Mouse (Mus musculus): Measurements from ENCODE around the gene Ubqln4. TPM values are rescaled to one million over a fixed set of nuclear protein-coding genes. Genes with fewer than 3 reads are reported as not detected.
A peak's percentile ranks its signal among the peaks of the same experiment; 100 is the strongest.

Gene Ubqln4
- polyA plus RNA-seq, 1 experiment from 2014 or later: 80.1 TPM

DNA sequence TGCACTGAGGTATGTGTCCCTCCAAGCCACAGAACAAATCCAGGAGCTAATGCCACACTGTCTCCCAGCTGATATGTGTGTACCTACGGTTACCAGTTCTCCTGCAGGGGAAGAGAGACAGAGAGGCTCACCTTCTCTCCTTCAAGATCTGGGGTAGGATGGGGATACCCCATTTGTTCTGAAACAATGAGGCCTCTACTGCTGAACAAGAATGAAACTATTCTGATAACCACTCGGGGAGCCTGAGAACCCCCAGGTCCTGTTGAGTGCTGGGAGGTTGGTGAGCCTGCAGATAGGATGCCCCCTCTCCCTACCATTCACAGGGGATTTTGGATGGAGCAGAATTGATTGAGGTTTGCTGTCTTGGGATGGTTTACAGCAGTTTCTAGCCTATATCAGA, 33.5 kb upstream of the Ubqln4 start:
- Histone ChIP-seq H3K4me3 (ENCODE audit: low read depth, low read length) (no peak overlapping the region), H3K27me3 (ENCODE audit: control insufficient read depth, insufficient read depth, low read length) (no peaks in the 10 kb centered on the region), H3K4me1 (ENCODE audit: control insufficient read depth, insufficient read depth, low read length) (no peaks in the 10 kb centered on the region), H3K9ac (ENCODE audit: low read length) (no peak overlapping the region), H3K9me3 (ENCODE audit: control insufficient read depth, low read length) (no peaks in the 10 kb centered on the region), H3K4me2 (ENCODE audit: low read depth, severe bottlenecking) (no peak overlapping the region), H3K27ac (replicated peaks; ENCODE audit: low read depth, low read length) (no peak overlapping the region), H3K36me3 (ENCODE audit: control insufficient read depth, insufficient read depth, low read length) (0 out of 2 replicates have a peak, but pooled peaks cover 3% of the 10 kb centered on the region)
- DNase-seq (ENCODE audit: low spot score) (no peak), ATAC-seq (ENCODE audit: insufficient number of reproducible peaks, low FRiP score, low TSS enrichment, low read depth) (no peak)
- WGBS: 87% methylated on average over 2 of the region's 2 CpGs

GRCm38 (mm10) chr3:88521156-88521555, 32.4 kb upstream of the Ubqln4 start:
- Histone ChIP-seq H3K36me3 (ENCODE audit: control insufficient read depth, insufficient read depth, low read length) (0 out of 2 replicates have a peak, but pooled peaks cover 3% of the 10 kb centered on the region), H3K27me3 (ENCODE audit: control insufficient read depth, insufficient read depth, low read length) (no peaks in the 10 kb centered on the region), H3K4me2 (ENCODE audit: low read depth, severe bottlenecking) (no peak overlapping the region), H3K4me1 (ENCODE audit: control insufficient read depth, insufficient read depth, low read length) (no peaks in the 10 kb centered on the region), H3K27ac (replicated peaks; ENCODE audit: low read depth, low read length) (no peak overlapping the region), H3K4me3 (ENCODE audit: low read depth, low read length) (no peak overlapping the region), H3K9ac (ENCODE audit: low read length) (no peak overlapping the region), H3K9me3 (ENCODE audit: control insufficient read depth, low read length) (no peaks in the 10 kb centered on the region)
- DNase-seq (ENCODE audit: low spot score): no peak
- ATAC-seq (ENCODE audit: insufficient number of reproducible peaks, low FRiP score, low TSS enrichment, low read depth): no peak
- WGBS: 94% methylated on average over 6 of the region's 6 CpGs

DNA sequence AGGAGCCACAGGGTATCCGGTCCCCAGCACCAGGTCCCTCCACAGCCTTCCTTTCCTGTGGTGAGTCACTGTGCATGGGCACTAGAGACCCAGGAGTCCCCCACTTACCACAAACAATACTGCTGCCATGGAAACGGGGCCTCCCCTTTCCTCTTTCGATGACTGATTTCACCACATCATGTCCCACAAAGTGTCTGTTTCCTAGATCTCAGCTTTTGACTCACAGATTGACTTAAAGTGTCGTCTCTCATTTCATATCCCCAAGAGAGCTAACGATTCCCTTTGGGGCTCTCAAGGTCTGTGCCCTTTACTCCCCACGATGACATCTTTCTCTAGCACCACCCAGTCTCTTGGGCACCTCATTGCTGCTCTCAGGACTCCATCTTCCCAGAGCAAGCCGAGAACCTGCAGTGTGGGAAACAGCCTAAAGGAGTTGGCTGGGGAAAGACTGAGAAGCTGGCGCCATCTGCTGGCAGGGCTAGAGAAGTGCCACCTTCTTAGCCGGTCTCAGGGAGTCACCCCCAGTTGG, 31.7 kb upstream of the Ubqln4 start:
- Histone ChIP-seq H3K4me3 (ENCODE audit: low read depth, low read length) (no peak overlapping the region), H3K4me2 (ENCODE audit: low read depth, severe bottlenecking) (no peak overlapping the region), H3K27me3 (ENCODE audit: control insufficient read depth, insufficient read depth, low read length) (no peaks in the 10 kb centered on the region), H3K27ac (replicated peaks; ENCODE audit: low read depth, low read length) (no peak overlapping the region), H3K9ac (ENCODE audit: low read length) (no peak overlapping the region), H3K36me3 (ENCODE audit: control insufficient read depth, insufficient read depth, low read length) (0 out of 2 replicates have a peak, but pooled peaks cover 3% of the 10 kb centered on the region), H3K4me1 (ENCODE audit: control insufficient read depth, insufficient read depth, low read length) (peaks cover 3% of the 10 kb centered on the region; the same call in 1 of the 2 replicates), H3K9me3 (ENCODE audit: control insufficient read depth, low read length) (no peaks in the 10 kb centered on the region)
- WGBS: 39% methylated on average over 9 of the region's 9 CpGs
- peak; percentile 85 for DNase-seq (ENCODE audit: low spot score)
- ATAC-seq (ENCODE audit: insufficient number of reproducible peaks, low FRiP score, low TSS enrichment, low read depth): peak; percentile 26; the same call in 1 of the 2 replicates

DNA sequence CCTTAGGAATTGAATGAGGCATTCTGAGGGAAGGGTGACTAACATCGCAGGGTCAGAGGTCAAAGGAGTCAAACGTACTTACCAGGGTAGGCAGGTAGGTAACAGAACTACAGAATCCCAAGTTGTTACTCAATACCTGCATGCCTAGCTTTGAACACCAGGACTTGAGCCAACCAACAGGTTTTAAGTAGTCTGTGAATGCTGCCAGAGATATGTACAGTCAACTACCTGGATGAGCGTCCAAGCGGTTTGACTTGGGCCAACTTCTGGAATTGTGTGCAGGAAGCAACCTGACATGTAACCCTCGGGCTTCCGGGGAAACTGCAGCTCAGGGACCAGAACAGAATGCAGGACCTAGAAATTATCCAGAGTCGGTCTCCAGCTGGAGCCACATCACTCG, 30.5 kb upstream of the Ubqln4 start:
- DNase-seq (ENCODE audit: low spot score) (no peak), ATAC-seq (ENCODE audit: insufficient number of reproducible peaks, low FRiP score, low TSS enrichment, low read depth) (no peak)
- Histone ChIP-seq H3K4me3 (ENCODE audit: low read depth, low read length) (no peak overlapping the region), H3K27me3 (ENCODE audit: control insufficient read depth, insufficient read depth, low read length) (no peaks in the 10 kb centered on the region), H3K4me1 (ENCODE audit: control insufficient read depth, insufficient read depth, low read length) (peaks cover 10% of the 10 kb centered on the region), H3K9me3 (ENCODE audit: control insufficient read depth, low read length) (no peaks in the 10 kb centered on the region), H3K27ac (replicated peaks; ENCODE audit: low read depth, low read length) (no peak overlapping the region), H3K4me2 (ENCODE audit: low read depth, severe bottlenecking) (no peak overlapping the region), H3K36me3 (ENCODE audit: control insufficient read depth, insufficient read depth, low read length) (0 out of 2 replicates have a peak, but pooled peaks cover 3% of the 10 kb centered on the region), H3K9ac (ENCODE audit: low read length) (no peak overlapping the region)
- 89% methylated on average over 8 of the region's 8 CpGs for WGBS

DNA sequence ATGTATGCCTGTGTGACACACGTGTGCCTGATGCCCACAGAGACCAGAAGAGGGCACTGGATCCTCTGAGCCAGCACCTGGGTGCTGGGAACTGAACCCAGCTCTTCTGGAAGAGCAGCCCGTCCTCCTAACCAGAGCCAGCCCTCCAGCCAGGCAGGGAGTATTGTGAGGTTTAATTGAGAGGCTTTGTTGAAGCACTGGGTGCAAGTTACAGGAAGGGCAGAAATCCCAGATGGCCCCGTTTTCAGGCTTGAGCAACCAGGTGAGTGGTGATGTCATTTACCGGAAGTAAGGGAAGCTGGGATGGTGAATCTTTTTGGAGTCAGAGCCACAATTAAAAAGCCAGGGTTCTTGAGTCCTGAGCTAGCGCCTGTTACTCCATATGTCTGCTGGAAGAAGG, 28.5 kb upstream of the Ubqln4 start:
- peaks cover 24% of the 10 kb centered on the region for H3K4me1 ChIP-seq (ENCODE audit: control insufficient read depth, insufficient read depth, low read length)
- WGBS: 87% methylated on average over 5 of the region's 5 CpGs

DNA sequence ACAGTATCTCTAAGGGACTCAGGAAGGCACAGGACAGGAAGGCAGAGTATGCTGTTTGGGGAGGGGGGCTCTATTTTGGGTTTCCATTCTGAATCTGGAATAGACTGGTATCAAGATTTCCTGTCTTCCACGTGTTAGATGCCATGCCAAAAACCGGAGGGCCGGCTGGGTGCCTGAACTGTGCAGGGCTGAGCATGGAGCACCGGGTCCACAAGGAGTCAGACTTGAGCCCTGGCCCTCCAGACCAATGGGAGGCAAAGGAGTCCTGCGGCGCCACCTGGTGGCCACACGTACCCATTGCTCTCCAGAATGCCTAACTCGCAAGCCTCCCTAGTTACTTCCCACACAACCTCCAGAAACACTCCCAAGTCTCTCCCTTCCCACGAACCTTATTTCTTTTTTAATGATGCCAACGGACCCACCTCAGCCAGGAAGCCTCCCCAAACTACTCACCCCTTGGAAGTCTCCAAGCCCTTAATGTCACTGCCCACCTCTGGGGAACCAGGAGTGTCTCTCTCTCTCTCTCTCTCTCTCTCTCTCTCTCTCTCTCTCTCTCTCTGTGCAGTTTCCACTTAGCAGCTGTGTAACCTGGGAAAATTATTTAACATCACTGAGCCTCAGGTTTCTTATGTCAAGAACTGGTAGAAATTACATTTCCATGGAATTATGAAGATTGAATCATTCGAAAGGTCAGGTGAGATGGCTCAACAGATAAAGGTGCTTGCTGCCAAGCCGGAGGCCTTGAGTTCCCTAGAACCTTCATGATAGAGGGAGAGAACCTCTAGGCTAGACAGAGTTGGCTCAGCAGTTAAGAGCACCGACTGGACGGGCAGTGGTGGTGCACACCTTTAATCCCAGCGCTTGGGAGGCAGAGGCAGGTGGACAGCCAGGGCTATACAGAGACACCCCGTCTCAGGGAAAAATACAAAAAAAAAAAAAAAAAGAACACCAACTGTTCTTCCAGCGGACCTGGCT, 27.1 kb upstream of the Ubqln4 start:
- peak; percentile 96 for DNase-seq (ENCODE audit: low spot score)
- no peaks in the 10 kb centered on the region for H3K27me3 ChIP-seq (ENCODE audit: control insufficient read depth, insufficient read depth, low read length)
- ATAC-seq (ENCODE audit: insufficient number of reproducible peaks, low FRiP score, low TSS enrichment, low read depth): peak; percentile 63; the same call in 1 of the 2 replicates
- no peak overlapping the region for H3K4me2 ChIP-seq (ENCODE audit: low read depth, severe bottlenecking)
- H3K36me3 ChIP-seq (ENCODE audit: control insufficient read depth, insufficient read depth, low read length): 0 out of 2 replicates have a peak, but pooled peaks cover 3% of the 10 kb centered on the region
- H3K9me3 ChIP-seq (ENCODE audit: control insufficient read depth, low read length): no peaks in the 10 kb centered on the region
- H3K4me3 ChIP-seq (ENCODE audit: low read depth, low read length): no peak overlapping the region
- H3K4me1 ChIP-seq (ENCODE audit: control insufficient read depth, insufficient read depth, low read length): peaks cover 27% of the 10 kb centered on the region
- H3K27ac ChIP-seq (replicated peaks; ENCODE audit: low read depth, low read length): no peak overlapping the region
- no peak overlapping the region for H3K9ac ChIP-seq (ENCODE audit: low read length)
- 37% methylated on average over 17 of the region's 17 CpGs for WGBS

More for the DNA sequence above, 28.5 kb upstream of the Ubqln4 start:
- no peaks in the 10 kb centered on the region for H3K27me3 ChIP-seq (ENCODE audit: control insufficient read depth, insufficient read depth, low read length)
- DNase-seq (ENCODE audit: low spot score) (no peak), ATAC-seq (ENCODE audit: insufficient number of reproducible peaks, low FRiP score, low TSS enrichment, low read depth) (no peak)
- H3K9ac ChIP-seq (ENCODE audit: low read length): no peak overlapping the region
- no peaks in the 10 kb centered on the region for H3K9me3 ChIP-seq (ENCODE audit: control insufficient read depth, low read length)
- no peak overlapping the region for H3K4me3 ChIP-seq (ENCODE audit: low read depth, low read length)
- 0 out of 2 replicates have a peak, but pooled peaks cover 3% of the 10 kb centered on the region for H3K36me3 ChIP-seq (ENCODE audit: control insufficient read depth, insufficient read depth, low read length)
- H3K4me2 ChIP-seq (ENCODE audit: low read depth, severe bottlenecking): no peak overlapping the region
- no peak overlapping the region for H3K27ac ChIP-seq (replicated peaks; ENCODE audit: low read depth, low read length)

DNA sequence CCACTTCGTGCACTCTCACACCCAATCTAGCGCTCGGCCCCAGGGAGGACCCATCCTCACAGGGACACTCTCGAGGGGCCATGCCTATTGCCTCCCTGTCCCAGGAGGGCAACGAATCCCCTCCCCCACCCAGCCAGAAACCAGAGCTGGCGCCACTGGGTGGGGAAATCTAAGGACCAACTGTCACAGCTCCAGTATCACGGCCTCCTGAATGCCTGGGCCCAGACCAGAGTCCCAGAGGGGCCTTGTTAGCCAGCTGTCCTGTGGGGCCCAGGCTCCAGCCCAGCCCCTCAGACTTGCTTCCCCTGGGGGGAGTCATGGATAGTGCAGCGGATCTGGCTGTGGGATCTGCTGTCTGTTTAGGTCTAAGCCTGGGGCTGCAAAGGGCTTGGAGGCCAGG, 26.0 kb upstream of the Ubqln4 start:
- Histone ChIP-seq H3K4me3 (ENCODE audit: low read depth, low read length) (no peak overlapping the region), H3K27me3 (ENCODE audit: control insufficient read depth, insufficient read depth, low read length) (no peaks in the 10 kb centered on the region), H3K4me1 (ENCODE audit: control insufficient read depth, insufficient read depth, low read length) (peaks cover 27% of the 10 kb centered on the region), H3K9me3 (ENCODE audit: control insufficient read depth, low read length) (no peaks in the 10 kb centered on the region), H3K9ac (ENCODE audit: low read length) (peak overlapping the region; percentile 43), H3K4me2 (ENCODE audit: low read depth, severe bottlenecking) (peak overlapping the region; percentile 20; the same call in 1 of the 2 replicates), H3K36me3 (ENCODE audit: control insufficient read depth, insufficient read depth, low read length) (0 out of 2 replicates have a peak, but pooled peaks cover 3% of the 10 kb centered on the region), H3K27ac (replicated peaks; ENCODE audit: low read depth, low read length) (peak overlapping the region; percentile 47)
- ATAC-seq (ENCODE audit: insufficient number of reproducible peaks, low FRiP score, low TSS enrichment, low read depth): no peak
- 18% methylated on average over 8 of the region's 8 CpGs for WGBS
- no peak for DNase-seq (ENCODE audit: low spot score)

GRCm38 (mm10) chr3:88528646-88529045, 24.9 kb upstream of the Ubqln4 start:
- 87% methylated on average over 11 of the region's 11 CpGs for WGBS

More at GRCm38 (mm10) chr3:88528646-88529045, 24.9 kb upstream of the Ubqln4 start:
- Histone ChIP-seq H3K36me3 (ENCODE audit: control insufficient read depth, insufficient read depth, low read length) (0 out of 2 replicates have a peak, but pooled peaks cover 3% of the 10 kb centered on the region), H3K9me3 (ENCODE audit: control insufficient read depth, low read length) (no peaks in the 10 kb centered on the region), H3K4me2 (ENCODE audit: low read depth, severe bottlenecking) (no peak overlapping the region), H3K4me3 (ENCODE audit: low read depth, low read length) (no peak overlapping the region), H3K4me1 (ENCODE audit: control insufficient read depth, insufficient read depth, low read length) (peaks cover 27% of the 10 kb centered on the region), H3K27me3 (ENCODE audit: control insufficient read depth, insufficient read depth, low read length) (no peaks in the 10 kb centered on the region), H3K9ac (ENCODE audit: low read length) (no peak overlapping the region), H3K27ac (replicated peaks; ENCODE audit: low read depth, low read length) (no peak overlapping the region)
- ATAC-seq (ENCODE audit: insufficient number of reproducible peaks, low FRiP score, low TSS enrichment, low read depth): no peak
- no peak for DNase-seq (ENCODE audit: low spot score)

All from limb, embryonic 11.5 days (tissue).